Mouse (Mus musculus) thymus, adult 2 months (tissue): ENCODE results near the gene Gpr179. TPM values are rescaled to one million over a fixed set of nuclear protein-coding genes. Genes with fewer than 3 reads are reported as not detected.

Experiments used
- DNase-seq: peaks from one replicate; pipeline ENCODE4 v3.0.0; 2021
- H3K27ac ChIP-seq: fragments of 200-500 bp; 2 replicates; pipeline ENCODE4 v1.5.1; 2012; ENCODE audit warnings: low read length, control low read depth; ENCODE audit not compliant: control insufficient read depth, insufficient read depth
- H3K27me3 ChIP-seq: fragments of 200-500 bp; 2 replicates; pipeline ENCODE4 v1.6.1; 2012; ENCODE audit warnings: mild to moderate bottlenecking, low read length, moderate library complexity, mixed read lengths; ENCODE audit not compliant: control insufficient read depth, insufficient read depth
- H3K36me3 ChIP-seq: fragments of 200-500 bp; 2 replicates; pipeline ENCODE4 v1.6.1; 2012; ENCODE audit warnings: mild to moderate bottlenecking, low read length, moderate library complexity; ENCODE audit not compliant: control insufficient read depth, insufficient read depth
- H3K4me1 ChIP-seq: fragments of 200-500 bp; replicated peaks from 2 replicates; pipeline ENCODE4 v1.6.1; 2012; ENCODE audit warnings: low read length; ENCODE audit not compliant: control insufficient read depth, insufficient read depth
- H3K4me3 ChIP-seq: fragments of 200-500 bp; 2 replicates; pipeline ENCODE4 v1.5.1; 2012; ENCODE audit warnings: mild to moderate bottlenecking, low read length, control low read depth, moderate library complexity; ENCODE audit not compliant: control insufficient read depth, insufficient read depth
- CTCF ChIP-seq: fragments of 200-500 bp; IDR thresholded peaks from 2 replicates; pipeline ENCODE4 v1.5.1; 2012; ENCODE audit warnings: mild to moderate bottlenecking, control low read depth, low read length, moderate library complexity, borderline replicate concordance; ENCODE audit not compliant: control insufficient read depth, poor library complexity, insufficient read depth; ENCODE audit errors: extremely low read depth
- POLR2A ChIP-seq: fragments of 200-500 bp; IDR thresholded peaks from 2 replicates; pipeline ENCODE4 v1.6.1; 2012; ENCODE audit warnings: mild to moderate bottlenecking, low read length, control low read depth, moderate library complexity; ENCODE audit not compliant: control insufficient read depth, poor library complexity, insufficient read depth; ENCODE audit errors: extremely low read depth
- WGBS: fragments of 180-500 bp; shearing (Covaris S2); methylation state at CpG from one replicate; pipeline ENCODE4 v1.1.7; 2018; 5-methylcytosine and 5-hydroxymethylcytosine counted together
- polyA plus RNA-seq: library from polyadenylated mRNA; depleted of rRNA; stranded (reverse); fragments of >200 nt; gene quantifications from 2 replicates; pipeline ENCODE4 v1.2.3, GENCODE M21; 2012

Gpr179 gene
- polyA plus RNA-seq, 1 experiment: 0.54 TPM

DNA sequence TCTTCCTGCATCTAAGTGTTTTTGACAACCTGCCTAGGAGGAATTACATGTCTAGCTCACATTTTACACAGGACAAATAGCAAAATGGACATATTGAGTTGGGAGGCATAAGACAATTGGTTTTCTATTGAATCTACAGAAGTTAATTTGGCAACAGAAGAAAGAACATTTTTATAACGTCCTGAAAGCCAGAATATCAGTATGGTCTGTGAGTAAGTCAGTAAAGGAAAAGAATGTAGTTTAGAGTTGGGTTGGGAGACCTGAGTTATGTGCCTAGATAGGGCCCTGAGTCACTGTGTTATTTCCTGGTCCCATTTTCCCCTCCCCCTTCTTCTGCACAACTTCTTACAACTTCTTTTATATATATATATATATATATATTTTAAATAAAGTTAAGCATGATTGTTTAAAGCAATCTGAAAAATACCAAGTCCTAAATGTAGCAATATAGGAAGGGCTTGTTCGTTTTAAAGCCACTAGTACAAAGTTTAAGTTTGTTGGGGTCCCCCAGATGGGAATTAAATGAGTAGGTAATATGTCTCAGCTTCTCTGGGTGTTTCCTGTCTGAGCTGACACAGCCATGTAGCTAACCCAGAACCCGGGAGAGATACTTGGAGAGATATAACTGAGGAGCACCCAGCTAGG, 42.9 kb downstream of the Gpr179 start:
- Histone ChIP-seq H3K27me3 (no peaks in the 10 kb centered on the region; the same call in 1 of the 2 replicates), H3K4me3 (no peak overlapping the region), H3K4me1 (peaks cover 9% of the 10 kb centered on the region), H3K27ac (no peak overlapping the region), H3K36me3 (no peaks in the 10 kb centered on the region)
- no peak for DNase-seq
- no peak for TF ChIP-seq POLR2A
- TF ChIP-seq CTCF: no peak
- WGBS: 14% methylated on average over 3 of the region's 3 CpGs

DNA sequence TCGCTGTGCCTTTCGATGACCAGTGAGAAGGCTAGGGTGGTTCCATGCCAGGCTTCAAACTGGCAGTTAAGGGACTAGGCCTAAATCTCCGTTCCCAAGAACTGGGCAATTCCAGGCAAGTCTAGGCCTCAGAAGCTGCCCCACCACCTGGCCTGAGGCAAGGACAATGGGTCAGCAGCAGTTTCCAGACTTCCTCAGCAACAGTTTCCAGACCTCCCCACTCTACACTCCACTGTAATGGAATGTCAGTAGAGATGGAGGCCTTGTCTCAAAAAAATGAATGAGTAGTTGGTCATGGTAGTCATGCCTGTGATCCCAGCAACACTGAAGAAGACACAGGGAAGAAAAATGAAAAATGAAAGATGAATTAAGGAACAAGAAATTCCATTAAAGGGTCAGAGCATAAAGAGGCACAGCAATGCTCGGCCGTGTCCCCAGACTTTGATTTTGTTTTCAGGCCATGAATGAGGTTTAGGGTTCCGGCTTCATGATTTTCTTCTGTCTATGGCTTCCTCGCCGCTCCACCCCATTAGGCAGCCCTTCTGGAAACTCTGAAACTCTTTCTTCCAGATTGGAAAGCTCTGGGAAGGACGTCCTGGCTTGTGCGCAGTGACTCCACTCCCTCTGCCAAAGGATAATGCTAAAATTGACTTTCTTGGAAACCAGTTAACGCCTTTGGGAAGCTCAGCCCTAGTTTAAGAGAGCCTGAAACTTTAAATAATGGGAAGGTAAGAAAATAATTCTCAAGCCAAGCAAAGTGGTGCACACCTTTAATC, 44.4 kb downstream of the Gpr179 start:
- DNase-seq: no peak
- H3K36me3 ChIP-seq: no peaks in the 10 kb centered on the region
- peaks cover 9% of the 10 kb centered on the region for H3K4me1 ChIP-seq
- no peak overlapping the region for H3K4me3 ChIP-seq
- no peaks in the 10 kb centered on the region; the same call in 1 of the 2 replicates for H3K27me3 ChIP-seq
- 97% methylated on average over 11 of the region's 11 CpGs for WGBS
- no peak overlapping the region for H3K27ac ChIP-seq
- no peak for TF ChIP-seq CTCF
- TF ChIP-seq POLR2A: no peak

DNA sequence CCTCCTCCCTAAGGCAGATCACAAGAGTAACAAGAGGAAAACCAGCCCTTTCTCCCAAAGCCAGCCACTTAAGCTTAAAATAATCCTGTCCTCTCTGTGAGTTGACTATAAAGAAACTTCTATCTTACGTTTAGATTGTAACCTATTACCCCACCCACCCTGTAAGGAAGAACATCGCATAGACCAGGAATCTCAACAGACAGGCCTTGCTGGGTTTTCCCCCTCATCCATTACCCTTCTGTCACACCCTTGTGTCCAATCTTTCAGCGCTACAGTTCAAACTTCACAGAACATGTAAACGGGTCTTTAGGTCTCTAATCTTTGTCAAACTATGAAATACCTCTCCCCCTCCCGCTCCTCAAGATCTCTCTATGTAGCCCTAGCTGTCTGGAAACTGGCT, 47.2 kb downstream of the Gpr179 start:
- no peak for DNase-seq
- no peak overlapping the region for H3K4me3 ChIP-seq
- TF ChIP-seq POLR2A: no peak
- TF ChIP-seq CTCF: no peak
- WGBS: 87% methylated on average over 5 of the region's 5 CpGs
- H3K4me1 ChIP-seq: peaks cover 4% of the 10 kb centered on the region
- H3K36me3 ChIP-seq: no peaks in the 10 kb centered on the region
- no peak overlapping the region for H3K27ac ChIP-seq
- H3K27me3 ChIP-seq: no peaks in the 10 kb centered on the region

DNA sequence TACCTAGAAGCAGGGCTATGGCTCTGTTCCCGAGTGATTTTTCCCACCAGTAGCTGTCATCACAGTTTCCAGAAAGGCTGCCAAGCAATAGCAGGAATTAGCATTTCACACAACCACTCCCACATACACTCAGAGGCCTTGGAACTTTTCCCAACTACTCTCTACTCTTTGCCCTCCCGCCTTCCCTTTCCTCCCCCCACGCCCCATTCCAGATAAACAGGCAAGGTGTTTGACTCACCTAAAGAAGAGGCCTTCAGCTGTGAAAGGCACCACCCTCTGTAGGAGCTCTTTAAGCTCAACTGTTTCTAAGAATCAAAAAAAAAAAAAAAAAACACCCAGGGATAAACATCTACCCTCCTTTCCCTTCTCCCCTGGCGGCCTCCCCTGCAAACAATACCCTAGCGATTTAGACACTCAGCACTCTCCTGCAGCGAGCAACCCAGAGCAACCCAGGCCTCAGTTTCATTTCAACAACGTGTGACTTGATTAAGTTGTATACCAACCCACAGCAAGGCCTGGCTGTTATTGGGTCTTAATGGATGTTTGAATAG, 49.6 kb downstream of the Gpr179 start:
- peaks cover 6% of the 10 kb centered on the region for H3K4me1 ChIP-seq
- H3K36me3 ChIP-seq: no peaks in the 10 kb centered on the region
- 84% methylated on average over 7 of the region's 7 CpGs for WGBS
- no peak for TF ChIP-seq CTCF
- no peak for TF ChIP-seq POLR2A
- no peak for DNase-seq
- H3K27me3 ChIP-seq: no peaks in the 10 kb centered on the region
- H3K4me3 ChIP-seq: no peak overlapping the region
- no peak overlapping the region for H3K27ac ChIP-seq

DNA sequence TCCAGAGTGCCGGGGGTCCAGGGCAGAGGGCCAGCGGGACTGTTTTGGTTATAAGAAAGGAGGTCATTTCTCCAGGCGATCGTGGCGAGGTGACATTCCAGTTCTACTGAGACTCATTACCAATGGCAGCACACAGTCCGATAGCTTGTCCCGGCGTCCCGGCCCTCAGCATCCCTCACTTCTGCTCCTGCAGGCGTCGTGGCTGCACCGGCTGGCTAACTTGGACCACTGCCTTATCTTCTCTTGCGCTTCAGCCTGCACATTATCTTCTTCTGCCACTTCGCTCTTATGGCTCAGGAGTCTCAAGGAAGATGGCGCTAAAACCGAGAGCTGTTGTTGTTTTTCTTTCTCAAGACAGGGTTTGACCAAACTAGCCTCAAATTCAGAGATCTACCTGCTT, 50.5 kb downstream of the Gpr179 start:
- WGBS: 96% methylated on average over 16 of the region's 16 CpGs
- Histone ChIP-seq H3K36me3 (no peaks in the 10 kb centered on the region), H3K27me3 (no peaks in the 10 kb centered on the region), H3K27ac (no peak overlapping the region), H3K4me1 (peaks cover 6% of the 10 kb centered on the region), H3K4me3 (no peak overlapping the region)
- TF ChIP-seq CTCF (no peak), POLR2A (no peak)
- no peak for DNase-seq

DNA sequence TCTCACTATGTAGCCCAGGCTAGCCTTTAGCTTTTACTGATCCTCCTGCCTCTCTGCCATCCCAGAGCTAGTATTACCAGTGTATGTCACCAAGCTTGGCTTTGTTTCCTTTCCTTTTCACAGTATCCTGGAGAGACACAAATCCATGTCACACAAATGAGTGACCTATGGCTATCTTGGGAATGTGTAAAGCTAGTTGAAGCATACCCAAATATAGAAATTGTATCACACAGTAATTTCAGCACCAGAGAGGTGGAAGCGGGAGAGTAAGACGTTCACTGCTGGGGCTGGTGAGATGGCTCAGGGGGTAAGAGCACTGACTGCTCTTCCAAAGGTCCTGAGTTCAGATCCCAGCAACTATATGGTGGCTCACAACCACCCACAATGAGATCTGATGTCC, 51.9 kb downstream of the Gpr179 start:
- no peak overlapping the region for H3K27ac ChIP-seq
- H3K27me3 ChIP-seq: no peaks in the 10 kb centered on the region
- DNase-seq: no peak
- TF ChIP-seq POLR2A: no peak
- no peak for TF ChIP-seq CTCF
- peaks cover 6% of the 10 kb centered on the region for H3K4me1 ChIP-seq
- 95% methylated on average over 2 of the region's 2 CpGs for WGBS
- H3K36me3 ChIP-seq: no peaks in the 10 kb centered on the region
- H3K4me3 ChIP-seq: no peak overlapping the region
